Comparison of ENCODE assay signal across 26 mouse cellular contexts in genomic region chr11:98475630-98476433, GRCm38 (mm10). TPM values are rescaled to one million over a fixed set of nuclear protein-coding genes. Genes with fewer than 3 reads are reported as not detected.
DNase-seq lines count a peak whose midpoint lies in the region; ATAC-seq and TF ChIP-seq lines count a peak whose summit lies in the region.
"Had no signal": no experiment of that assay in that cellular context is flagged by ENCODE, and none has a peak within 500 bp of the region (broad histone marks: within the 10 kb centered on the region; RNA-seq: fewer than 3 reads in every experiment).

No protein-coding gene starts in this region.

- no peak overlapping the region for H3K4me2 ChIP-seq in midbrain, embryonic 11.5 days
- no peak overlapping the region for H3K4me2 ChIP-seq in midbrain, embryonic 16.5 days (ENCODE audit: low read length)
- peak overlapping the region; percentile 96 for H3K4me2 ChIP-seq in CH12.LX (ENCODE audit: insufficient read depth, low read depth, poor library complexity, severe bottlenecking)

- in situ Hi-C loops in CH12.LX (cut with MboI; ENCODE audit: low pct_ligation_motif_present, low pct_unique_long_range_greater_than_20kb, low sequenced_read_pairs): loop anchor here (5.0 kb wide), 1 partner anchor 71 kb away; the partner anchor contains the start of gene Ikzf3

- H3K27me3 ChIP-seq in midbrain, embryonic 11.5 days (ENCODE audit: control insufficient read depth, insufficient read depth, low read length): no peaks in the 10 kb centered on the region
- no peaks in the 10 kb centered on the region for H3K27me3 ChIP-seq in midbrain, embryonic 16.5 days (ENCODE audit: control insufficient read depth, insufficient read depth, low read depth, low read length)
- H3K27me3 ChIP-seq in CH12.LX (replicated peaks): no peaks in the 10 kb centered on the region

- ATAC-seq in midbrain, embryonic 11.5 days (ENCODE audit: low FRiP score): no peak
- ATAC-seq in midbrain, embryonic 16.5 days: no peak
- ATAC-seq: activated CD4-positive, CD25-positive, alpha-beta regulatory T cell, adult 4 months; CD4-positive, CD25-positive, alpha-beta regulatory T cell, adult 4 months; Patski had no signal

- 90% methylated on average over 9 of the region's 9 CpGs for WGBS in midbrain, embryonic 11.5 days
- 88% methylated on average over 9 of the region's 9 CpGs for WGBS in midbrain, embryonic 16.5 days

- H3K9ac ChIP-seq in midbrain, embryonic 11.5 days (ENCODE audit: low read length): no peak overlapping the region
- H3K9ac ChIP-seq in midbrain, embryonic 16.5 days (ENCODE audit: low read depth, low read length): no peak overlapping the region
- H3K9ac ChIP-seq in CH12.LX (ENCODE audit: insufficient read depth, low read depth): peak overlapping the region; percentile 96

- H3K9me3 ChIP-seq in midbrain, embryonic 11.5 days (ENCODE audit: control insufficient read depth, low read length): no peaks in the 10 kb centered on the region
- no peaks in the 10 kb centered on the region for H3K9me3 ChIP-seq in midbrain, embryonic 16.5 days (replicated peaks; ENCODE audit: control insufficient read depth, low read length, poor library complexity, severe bottlenecking)
- no peaks in the 10 kb centered on the region for H3K9me3 ChIP-seq in CH12.LX (replicated peaks; ENCODE audit: low read length)
- H3K9me3 ChIP-seq: G1E had no signal

- no peak overlapping the region for H3K27ac ChIP-seq in midbrain, embryonic 11.5 days (ENCODE audit: low read depth, low read length)
- no peak overlapping the region for H3K27ac ChIP-seq in midbrain, embryonic 16.5 days (ENCODE audit: low read length)
- H3K27ac ChIP-seq in CH12.LX (ENCODE audit: insufficient read depth, low read depth): peak overlapping the region; percentile 99; the same call in 1 of the 2 replicates

- TF ChIP-seq EP300 in CH12.LX (IDR thresholded peaks at IDR 0.05; ENCODE audit: low read length): no peak; the same call in 1 of the 2 replicates

- DNase-seq in midbrain, embryonic 11.5 days (ENCODE audit: low spot score, missing footprints): peak; percentile 51
- DNase-seq in A20 (ENCODE audit: low read depth, low spot score): peak; percentile 48
- DNase-seq in CH12.LX (ENCODE audit: extremely low read depth): no peak
- DNase-seq in induced T-regulatory cell, adult 2 months (ENCODE audit: low read depth): peak; percentile 57
- no peak for DNase-seq in Muller cell, postnatal 12 days (ENCODE audit: inconsistent ontology term)
- no peak for DNase-seq in left cerebral cortex, adult 11 months (ENCODE audit: low spot score)
- no peak for DNase-seq in layer of hippocampus, adult 9-11 months
- DNase-seq: adrenal gland, adult 2 months; adrenal gland, adult 8-10 months; adrenal gland, postnatal 10 days; adrenal gland, postnatal 14 days; adrenal gland, postnatal 25 days; adrenal gland, postnatal 36 days; B cell, adult 2 months; cerebellum, adult 11 months; cerebellum, adult 11-12 months; cerebellum, adult 18-20 months; cerebellum, adult 2 months; cerebellum, adult 8-10 months had no signal

- 0 out of 2 replicates have a peak, but pooled peaks cover 3% of the 10 kb centered on the region for H3K4me1 ChIP-seq in midbrain, embryonic 11.5 days (ENCODE audit: control insufficient read depth, insufficient read depth, low read length)
- H3K4me1 ChIP-seq in midbrain, embryonic 16.5 days (ENCODE audit: control insufficient read depth, insufficient read depth, low read length): no peaks in the 10 kb centered on the region
- H3K4me1 ChIP-seq in CH12.LX (ENCODE audit: control insufficient read depth in 1 of 2, insufficient read depth in 2 of 2): peaks cover 38 to 60% of the 10 kb centered on the region in 2 experiments

- no peak for TF ChIP-seq POLR2A in CH12.LX (IDR thresholded peaks at IDR 0.05; ENCODE audit: low read depth, low read length)

- H3K4me3 ChIP-seq in midbrain, embryonic 11.5 days (ENCODE audit: low read depth, low read length): no peak overlapping the region
- no peak overlapping the region for H3K4me3 ChIP-seq in midbrain, embryonic 16.5 days (ENCODE audit: low read depth, low read length)
- peak overlapping the region; percentile 54 to 88 (median 83) for H3K4me3 ChIP-seq in CH12.LX (replicated peaks in 1 of 3; ENCODE audit: low read depth in 2 of 3, low read length in 2 of 3, poor library complexity in 1 of 3)

- no peak for TF ChIP-seq CTCF in CH12.LX (conservative IDR thresholded peaks at IDR 0.05 in 1 of 2, IDR thresholded peaks at IDR 0.05 in 1 of 2; ENCODE audit: low read depth in 2 of 2, low read length in 2 of 2)

- no peak for TF ChIP-seq RAD21 in CH12.LX (IDR thresholded peaks at IDR 0.05; ENCODE audit: low read depth, low read length)

- dilution Hi-C loops in CH12.LX (cut with MboI; ENCODE audit: extremely low pct_ligation_motif_present, extremely low pct_unique_long_range_greater_than_20kb, low sequenced_read_pairs): no loop called here

- peaks cover 53% of the 10 kb centered on the region for H3K79me2 ChIP-seq in CH12.LX (replicated peaks; ENCODE audit: control insufficient read depth, extremely low read depth, insufficient read depth, poor library complexity, severe bottlenecking)

- no peaks in the 10 kb centered on the region for H3K36me3 ChIP-seq in midbrain, embryonic 11.5 days (ENCODE audit: control insufficient read depth, insufficient read depth, low read length)
- H3K36me3 ChIP-seq in midbrain, embryonic 16.5 days (ENCODE audit: control insufficient read depth, insufficient read depth, low read length): no peaks in the 10 kb centered on the region
- peaks cover 14 to 39% of the 10 kb centered on the region in 2 experiments for H3K36me3 ChIP-seq in CH12.LX (replicated peaks in 1 of 2; ENCODE audit: control insufficient read depth in 1 of 2, insufficient read depth in 1 of 2, low read length in 1 of 2)
- H3K36me3 ChIP-seq: G1E had no signal

TF ChIP-seq in CH12.LX, 34 proteins besides CTCF, POLR2A, EP300 and RAD21:
- TF ChIP-seq SIN3A (IDR thresholded peaks at IDR 0.05; ENCODE audit: low read length) (peak; percentile 51), MYC (IDR thresholded peaks at IDR 0.05; ENCODE audit: low read depth, low read length) (peak; percentile 41; the same call in 1 of the 2 replicates), CHD1 (IDR thresholded peaks at IDR 0.05; ENCODE audit: low read depth, low read length) (peak; percentile 95; the same call in 1 of the 2 replicates), TCF12 (IDR thresholded peaks at IDR 0.05; ENCODE audit: low read depth, low read length) (peak; percentile 13; the same call in 1 of the 2 replicates), MAZ (IDR thresholded peaks at IDR 0.05; ENCODE audit: low read depth, low read length) (peak; percentile 24; the same call in 1 of the 2 replicates), ZMIZ1 (IDR thresholded peaks at IDR 0.05; ENCODE audit: low read depth, low read length) (0 out of 2 replicates have a peak, but pooled peaks have one; percentile 2), POLR2AphosphoS2 (IDR thresholded peaks at IDR 0.05; ENCODE audit: low read depth, low read length) (no peak), KAT2A (IDR thresholded peaks at IDR 0.05; ENCODE audit: insufficient replicate concordance, low read length) (0 out of 2 replicates have a peak, but pooled peaks have one; percentile 53), GABPA (IDR thresholded peaks at IDR 0.05; ENCODE audit: insufficient replicate concordance, low read depth, low read length) (no peak), MAFK (IDR thresholded peaks at IDR 0.05; ENCODE audit: insufficient replicate concordance, low read length) (0 out of 2 replicates have a peak, but pooled peaks have one; percentile 35)

RNA-seq across cellular contexts. Expression of gene Grb7, which starts 29.6 kb away (rescaled TPM):
- polyA plus RNA-seq in midbrain, embryonic 11.5 days (2014; fragmentation: Nextera tagmentation; extraction: Ambion mirVana): 0.60 and 1.0 TPM in 2 replicates
- 0.42 and 0.82 TPM in 2 replicates for polyA plus RNA-seq in midbrain, embryonic 16.5 days (2015; fragmentation: Nextera tagmentation; extraction: Ambion mirVana)
- total RNA-seq in CH12.LX (2012; rRNA removed) (8.0 and 13.3 TPM in 2 replicates), CH12.LX (2014; rRNA removed) (3.0 and 4.5 TPM in 2 replicates)
- 9.9 and 11.5 TPM in 2 replicates for polyA plus RNA-seq in CH12.LX (2012; ENCODE audit: insufficient read length, low read depth)
- total RNA-seq: adrenal gland, postnatal 25 days; adrenal gland, postnatal 36 days; G1E; MEL had no signal
- polyA plus RNA-seq: C2C12, G1E had no signal

RNA-seq across cellular contexts. Expression of gene Mien1, which starts 37.0 kb away (rescaled TPM):
- 145 and 158 TPM in 2 replicates for polyA plus RNA-seq in midbrain, embryonic 11.5 days (2014; fragmentation: Nextera tagmentation; extraction: Ambion mirVana)
- polyA plus RNA-seq in midbrain, embryonic 16.5 days (2015; fragmentation: Nextera tagmentation; extraction: Ambion mirVana): 252 TPM in 2 replicates
- total RNA-seq in CH12.LX (2012; rRNA removed) (129 and 136 TPM in 2 replicates), CH12.LX (2014; rRNA removed) (80.3 and 84.7 TPM in 2 replicates)
- polyA plus RNA-seq in CH12.LX (2012; ENCODE audit: insufficient read length, low read depth): 94.6 and 109 TPM in 2 replicates

Comparison
In these comparisons a context has a peak if more than half of its experiments do, and no peak if none do; other contexts are left out.
1. DNase-seq: peak in midbrain, embryonic 11.5 days (single experiment), A20 (single experiment) and induced T-regulatory cell, adult 2 months (single experiment); none in CH12.LX (single experiment), Muller cell, postnatal 12 days (single experiment), left cerebral cortex, adult 11 months (single experiment) and layer of hippocampus, adult 9-11 months (single experiment).
2. H3K4me3 ChIP-seq: peak in CH12.LX (3 of 3); none in midbrain, embryonic 11.5 days (single experiment) and midbrain, embryonic 16.5 days (single experiment).